Mouse (Mus musculus) embryonic facial prominence, embryonic 10.5 days (tissue): ENCODE measurements around the gene Flrt3. TPM values are rescaled to one million over a fixed set of nuclear protein-coding genes. Genes with fewer than 3 reads are reported as not detected.

Experiments used
- DNase-seq: peaks from one replicate; pipeline ENCODE4 v3.0.0-alpha.2; 2017; ENCODE audit warnings: low spot score
- H3K27ac ChIP-seq: fragments of 300-500 bp; sonication (generic); replicated peaks from 2 replicates; pipeline ENCODE4 v1.5.1; 2016; ENCODE audit warnings: mild to moderate bottlenecking
- H3K27me3 ChIP-seq: fragments of 300-500 bp; sonication (generic); replicated peaks from 2 replicates; pipeline ENCODE4 v1.6.1; 2016; ENCODE audit warnings: low read depth, mild to moderate bottlenecking; ENCODE audit not compliant: poor library complexity, severe bottlenecking
- H3K36me3 ChIP-seq: fragments of 300-500 bp; sonication (generic); replicated peaks from 2 replicates; pipeline ENCODE4 v1.6.1; 2016; ENCODE audit warnings: mild to moderate bottlenecking, moderate library complexity
- H3K4me1 ChIP-seq: fragments of 300-500 bp; sonication (generic); 2 replicates; pipeline ENCODE4 v1.6.1; 2016
- H3K4me3 ChIP-seq: fragments of 300-500 bp; sonication (generic); 2 replicates; pipeline ENCODE4 v1.5.1; 2016; ENCODE audit warnings: mild to moderate bottlenecking, moderate library complexity
- H3K9me3 ChIP-seq: fragments of 300-500 bp; sonication (generic); 2 replicates; pipeline ENCODE4 v1.6.1; 2016; ENCODE audit warnings: mild to moderate bottlenecking
- WGBS: fragments of 180-500 bp; shearing (Covaris S2); methylation state at CpG from one replicate; pipeline ENCODE4 v1.1.7; 2016; 5-methylcytosine and 5-hydroxymethylcytosine counted together
- polyA plus RNA-seq: library from polyadenylated mRNA; unstranded; fragments of >200 nt; fragmentation: Nextera tagmentation; extraction: Ambion mirVana; gene quantifications from 2 replicates; pipeline ENCODE4 v1.2.1, GENCODE M21; 2016

The Flrt3 gene
- polyA plus RNA-seq, 1 experiment from 2014 or later: 66.9 TPM

- no peak overlapping the region for H3K27ac ChIP-seq
- no peaks in the 10 kb centered on the region for H3K36me3 ChIP-seq
- H3K4me1 ChIP-seq: peaks cover 13% of the 10 kb centered on the region
- H3K4me3 ChIP-seq: no peak overlapping the region
- 82% methylated on average over 5 of the region's 5 CpGs for WGBS
- H3K27me3 ChIP-seq: peaks cover 12% of the 10 kb centered on the region; the same call in 1 of the 2 replicates
- no peaks in the 10 kb centered on the region for H3K9me3 ChIP-seq
- no peak for DNase-seq
These were observed 2.2 kb upstream of the Flrt3 start for GRCm38 (mm10) chr2:140673466-140673865.

- peak overlapping the region; percentile 90 for H3K27ac ChIP-seq
- WGBS: under 1% methylated on average over 12 of the region's 12 CpGs
- H3K9me3 ChIP-seq: no peaks in the 10 kb centered on the region
- H3K4me1 ChIP-seq: peaks cover 34% of the 10 kb centered on the region
- H3K4me3 ChIP-seq: peak overlapping the region; percentile 68
- no peaks in the 10 kb centered on the region for H3K36me3 ChIP-seq
- H3K27me3 ChIP-seq: peaks cover 12% of the 10 kb centered on the region; the same call in 1 of the 2 replicates
- DNase-seq: peak; percentile 71
These were observed 812 bp downstream of the Flrt3 start for GRCm38 (mm10) chr2:140670457-140670856.

- no peaks in the 10 kb centered on the region for H3K9me3 ChIP-seq
- H3K36me3 ChIP-seq: no peaks in the 10 kb centered on the region
- H3K27ac ChIP-seq: peak overlapping the region; percentile 90
- peaks cover 35% of the 10 kb centered on the region for H3K4me1 ChIP-seq
- no peak for DNase-seq
- 25% methylated on average over 2 of the region's 2 CpGs for WGBS
- H3K27me3 ChIP-seq: peaks cover 12% of the 10 kb centered on the region; the same call in 1 of the 2 replicates
- peak overlapping the region; percentile 68 for H3K4me3 ChIP-seq
These were observed 1.5 kb downstream of the Flrt3 start for GRCm38 (mm10) chr2:140669786-140670185.

- Histone ChIP-seq H3K27me3 (peaks cover 8% of the 10 kb centered on the region; the same call in 1 of the 2 replicates), H3K9me3 (no peaks in the 10 kb centered on the region), H3K4me1 (peaks cover 39% of the 10 kb centered on the region), H3K36me3 (peaks cover 4% of the 10 kb centered on the region), H3K4me3 (peak overlapping the region; percentile 68), H3K27ac (peak overlapping the region; percentile 78)
- 28% methylated on average over 2 of the region's 2 CpGs for WGBS
- DNase-seq: no peak
These were observed 2.2 kb downstream of the Flrt3 start for GRCm38 (mm10) chr2:140669081-140669480.

GRCm38 (mm10) chr2:140668311-140668710 lies 3.0 kb downstream of the Flrt3 start:
- H3K4me3 ChIP-seq: peak overlapping the region; percentile 68
- peaks cover 12% of the 10 kb centered on the region for H3K36me3 ChIP-seq
- H3K27me3 ChIP-seq: peaks cover under 1% of the 10 kb centered on the region; the same call in 1 of the 2 replicates
- H3K9me3 ChIP-seq: no peaks in the 10 kb centered on the region
- peak overlapping the region; percentile 78 for H3K27ac ChIP-seq
- peaks cover 41% of the 10 kb centered on the region for H3K4me1 ChIP-seq
- DNase-seq: peak; percentile 88
- under 1% methylated on average over 8 of the region's 8 CpGs for WGBS

- H3K27ac ChIP-seq: peak overlapping the region; percentile 78
- peak overlapping the region; percentile 68 for H3K4me3 ChIP-seq
- no peaks in the 10 kb centered on the region for H3K27me3 ChIP-seq
- 28% methylated on average over 13 of the region's 13 CpGs for WGBS
- H3K36me3 ChIP-seq: peaks cover 21% of the 10 kb centered on the region
- DNase-seq: peak; percentile 28
- H3K4me1 ChIP-seq: peaks cover 41% of the 10 kb centered on the region
- no peaks in the 10 kb centered on the region for H3K9me3 ChIP-seq
These were observed 3.8 kb downstream of the Flrt3 start for GRCm38 (mm10) chr2:140667261-140668047.

GRCm38 (mm10) chr2:140666846-140667245 lies 4.4 kb downstream of the Flrt3 start:
- peaks cover 27% of the 10 kb centered on the region for H3K36me3 ChIP-seq
- peak; percentile 34 for DNase-seq
- H3K4me3 ChIP-seq: peak overlapping the region; percentile 68
- H3K27me3 ChIP-seq: no peaks in the 10 kb centered on the region
- peaks cover 41% of the 10 kb centered on the region for H3K4me1 ChIP-seq
- H3K9me3 ChIP-seq: no peaks in the 10 kb centered on the region
- WGBS: 11% methylated on average over 7 of the region's 7 CpGs
- H3K27ac ChIP-seq: peak overlapping the region; percentile 78

GRCm38 (mm10) chr2:140664381-140664780 lies 6.9 kb downstream of the Flrt3 start:
- H3K27ac ChIP-seq: no peak overlapping the region

GRCm38 (mm10) chr2:140662673-140663072 lies 8.6 kb downstream of the Flrt3 start:
- Histone ChIP-seq H3K27ac (no peak overlapping the region), H3K27me3 (no peaks in the 10 kb centered on the region), H3K36me3 (peaks cover 68% of the 10 kb centered on the region), H3K4me1 (peaks cover 27% of the 10 kb centered on the region), H3K4me3 (no peak overlapping the region), H3K9me3 (no peaks in the 10 kb centered on the region)
- whole genome bisulfite sequencing: 84% methylated on average over 5 of the region's 5 CpGs
- DNase-seq: no peak

More at GRCm38 (mm10) chr2:140664381-140664780, 6.9 kb downstream of the Flrt3 start:
- Histone ChIP-seq H3K9me3 (no peaks in the 10 kb centered on the region), H3K4me1 (peaks cover 36% of the 10 kb centered on the region), H3K4me3 (no peak overlapping the region), H3K36me3 (peaks cover 51% of the 10 kb centered on the region), H3K27me3 (no peaks in the 10 kb centered on the region)
- DNase-seq: no peak
- 85% methylated on average over 4 of the region's 4 CpGs for WGBS

GRCm38 (mm10) chr2:140653978-140654377 lies 17.3 kb downstream of the Flrt3 start:
- WGBS: 54% methylated on average over 2 of the region's 2 CpGs
- H3K4me1 ChIP-seq: peaks cover 25% of the 10 kb centered on the region
- no peak overlapping the region for H3K4me3 ChIP-seq
- no peak overlapping the region for H3K27ac ChIP-seq
- no peak for DNase-seq
- H3K27me3 ChIP-seq: no peaks in the 10 kb centered on the region; the same call in 1 of the 2 replicates
- no peaks in the 10 kb centered on the region for H3K9me3 ChIP-seq
- peaks cover 16% of the 10 kb centered on the region for H3K36me3 ChIP-seq

- Histone ChIP-seq H3K4me1 (peaks cover 28% of the 10 kb centered on the region), H3K27me3 (no peaks in the 10 kb centered on the region; the same call in 1 of the 2 replicates), H3K27ac (no peak overlapping the region), H3K4me3 (no peak overlapping the region), H3K9me3 (no peaks in the 10 kb centered on the region), H3K36me3 (peaks cover 11% of the 10 kb centered on the region)
- DNase-seq: peak; percentile 14
These were observed 17.8 kb downstream of the Flrt3 start for GRCm38 (mm10) chr2:140653481-140653880.

GRCm38 (mm10) chr2:140621730-140622337 lies 49.4 kb downstream of the Flrt3 start:
- Histone ChIP-seq H3K9me3 (no peaks in the 10 kb centered on the region), H3K27ac (no peak overlapping the region), H3K4me3 (no peak overlapping the region), H3K27me3 (no peaks in the 10 kb centered on the region), H3K4me1 (no peaks in the 10 kb centered on the region), H3K36me3 (no peaks in the 10 kb centered on the region)
- WGBS: 83% methylated on average over 2 of the region's 2 CpGs
- no peak for DNase-seq

- Histone ChIP-seq H3K27me3 (no peaks in the 10 kb centered on the region), H3K27ac (no peak overlapping the region), H3K36me3 (no peaks in the 10 kb centered on the region), H3K4me1 (no peaks in the 10 kb centered on the region), H3K4me3 (no peak overlapping the region), H3K9me3 (no peaks in the 10 kb centered on the region)
- 91% methylated on average over 2 of the region's 2 CpGs for WGBS
- no peak for DNase-seq
These were observed 55.8 kb downstream of the Flrt3 start for GRCm38 (mm10) chr2:140615451-140615850.
